Mouse (Mus musculus) mouse trophoblast stem cell (cell line): Measurements from ENCODE around the gene Slc34a2.

Experiments
- in situ Hi-C, 2 experiments: fragments of 300-500 bp; cut with MseI, MboI; formaldehyde crosslinking; loops; 2 replicates in 1 of 2; 3 replicates in 1 of 2; pipeline ENCODE4 v1.15.1; 2025

Slc34a2 gene

GRCm38 (mm10) chr5:53025276-53025973, 12.5 kb upstream of the Slc34a2 start:
- in situ Hi-C loops, result no loop called here

GRCm38 (mm10) chr5:53031346-53031745, 6.5 kb upstream of the Slc34a2 start:
- in situ Hi-C loops, result no loop called here

- in situ Hi-C loops, result no loop called here
These were observed 4.3 kb downstream of the Slc34a2 start for GRCm38 (mm10) chr5:53042034-53042748.

GRCm38 (mm10) chr5:53042771-53043371, 5.0 kb downstream of the Slc34a2 start:
- in situ Hi-C loops, result no loop called here

GRCm38 (mm10) chr5:53043716-53044115, 5.8 kb downstream of the Slc34a2 start:
- in situ Hi-C loops, result no loop called here

- in situ Hi-C loops, result no loop called here
These were observed 10.1 kb downstream of the Slc34a2 start for GRCm38 (mm10) chr5:53047951-53048350.

GRCm38 (mm10) chr5:53048599-53048998, 10.7 kb downstream of the Slc34a2 start:
- in situ Hi-C loops, result no loop called here

- in situ Hi-C loops, result no loop called here
These were observed 11.2 kb downstream of the Slc34a2 start for GRCm38 (mm10) chr5:53049046-53049445.

- in situ Hi-C loops, result no loop called here
These were observed 13.1 kb downstream of the Slc34a2 start for GRCm38 (mm10) chr5:53050963-53051362.

GRCm38 (mm10) chr5:53053246-53053645, 15.4 kb downstream of the Slc34a2 start:
- in situ Hi-C loops, result no loop called here

GRCm38 (mm10) chr5:53061532-53062130, 23.8 kb downstream of the Slc34a2 start:
- in situ Hi-C loops, result no loop called here

GRCm38 (mm10) chr5:53074553-53074952, 36.7 kb downstream of the Slc34a2 start:
- in situ Hi-C loops, result no loop called here

GRCm38 (mm10) chr5:53078453-53078852, 40.6 kb downstream of the Slc34a2 start:
- in situ Hi-C loops, result no loop called here

- in situ Hi-C loops, result no loop called here
These were observed 49.6 kb downstream of the Slc34a2 start for GRCm38 (mm10) chr5:53087452-53087851.

GRCm38 (mm10) chr5:53091331-53091730, 53.5 kb downstream of the Slc34a2 start:
- in situ Hi-C loops, result no loop called here

- in situ Hi-C loops, result no loop called here
These were observed 64.1 kb downstream of the Slc34a2 start for GRCm38 (mm10) chr5:53101848-53102473.

- in situ Hi-C loops, result no loop called here
These were observed 66.4 kb downstream of the Slc34a2 start for GRCm38 (mm10) chr5:53104177-53104855.

GRCm38 (mm10) chr5:53105716-53106115, 67.8 kb downstream of the Slc34a2 start:
- in situ Hi-C loops, result no loop called here

GRCm38 (mm10) chr5:53106125-53106524, 68.2 kb downstream of the Slc34a2 start:
- in situ Hi-C loops, result no loop called here

GRCm38 (mm10) chr5:53106731-53107130, 68.8 kb downstream of the Slc34a2 start:
- in situ Hi-C loops, result no loop called here

GRCm38 (mm10) chr5:53108026-53108425, 70.1 kb downstream of the Slc34a2 start:
- in situ Hi-C loops, result no loop called here
